Mouse (Mus musculus) liver, embryonic 16.5 days (tissue): Measurements from ENCODE around the gene Agtr1a. TPM values are rescaled to one million over a fixed set of nuclear protein-coding genes. Genes with fewer than 3 reads are reported as not detected.

ENCODE experiments used
- ATAC-seq: fragments of 200-750 bp; cut with Nextera tagmentation; 2 replicates; pipeline ENCODE4 v1.8.0; 2017; ENCODE audit warnings: low read depth, mild to moderate bottlenecking, moderate number of reproducible peaks, moderate library complexity
- H3K27ac ChIP-seq: fragments of 300-500 bp; sonication (generic); 2 replicates; pipeline ENCODE4 v1.5.1; 2014; ENCODE audit warnings: mild to moderate bottlenecking, low read length
- H3K27me3 ChIP-seq: fragments of 300-500 bp; sonication (generic); 2 replicates; pipeline ENCODE4 v1.6.1; 2014; ENCODE audit warnings: low read depth, low read length, mixed read lengths; ENCODE audit not compliant: control insufficient read depth, insufficient read depth
- H3K36me3 ChIP-seq: fragments of 300-500 bp; sonication (generic); 2 replicates; pipeline ENCODE4 v1.6.1; 2014; ENCODE audit warnings: mild to moderate bottlenecking; ENCODE audit not compliant: control insufficient read depth, insufficient read depth
- H3K4me1 ChIP-seq: fragments of 300-500 bp; sonication (generic); 2 replicates; pipeline ENCODE4 v1.6.1; 2014; ENCODE audit warnings: low read depth, low read length, mixed read lengths; ENCODE audit not compliant: control insufficient read depth
- H3K4me2 ChIP-seq: fragments of 300-500 bp; sonication (generic); 2 replicates; pipeline ENCODE4 v1.6.1; 2014; ENCODE audit warnings: low read depth, low read length, mixed read lengths
- H3K4me3 ChIP-seq: fragments of 300-500 bp; sonication (generic); 2 replicates; pipeline ENCODE4 v1.5.1; 2014; ENCODE audit warnings: low read depth, mild to moderate bottlenecking, low read length
- H3K9ac ChIP-seq: fragments of 300-500 bp; sonication (generic); 2 replicates; pipeline ENCODE4 v1.6.1; 2014; ENCODE audit warnings: low read depth, low read length
- H3K9me3 ChIP-seq: fragments of 300-500 bp; sonication (generic); replicated peaks from 2 replicates; pipeline ENCODE4 v1.6.1; 2016; ENCODE audit warnings: low read length; ENCODE audit not compliant: control insufficient read depth
- WGBS: fragments of 180-500 bp; shearing (Covaris S2); extraction: QIAGEN DNeasy Blood & Tissue Kit; methylation state at CpG from one replicate; pipeline ENCODE4 v1.1.7; 2014; ENCODE audit not compliant: insufficient replicate concordance; 5-methylcytosine and 5-hydroxymethylcytosine counted together
- polyA plus RNA-seq: library from polyadenylated mRNA; unstranded; fragments of >200 nt; fragmentation: Nextera tagmentation; extraction: Ambion mirVana; gene quantifications from 2 replicates; pipeline ENCODE4 v1.2.1, GENCODE M21; 2015

Agtr1a gene
- polyA plus RNA-seq, 1 experiment from 2014 or later: 19.5 TPM

DNA sequence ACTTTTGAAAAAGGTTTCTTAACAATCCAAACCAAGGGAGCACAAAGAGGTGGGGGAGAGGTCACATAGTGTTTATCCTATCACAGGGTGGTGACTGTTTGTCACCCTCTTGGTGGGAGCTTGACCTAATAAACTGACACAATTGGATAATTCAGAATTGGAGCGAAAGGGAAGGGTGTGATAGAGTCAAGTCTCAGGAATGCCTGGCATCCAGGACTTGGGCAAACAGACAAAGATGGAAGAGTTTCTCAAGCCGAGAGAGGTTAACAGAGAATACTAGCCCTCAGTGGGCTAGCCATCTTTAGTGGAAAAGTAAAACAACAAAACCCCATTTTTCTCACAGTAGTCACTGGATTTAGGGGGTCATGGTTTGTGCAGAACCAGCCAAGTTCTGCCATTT is 32.5 kb downstream of the Agtr1a start:
- H3K27ac ChIP-seq: no peak overlapping the region
- no peaks in the 10 kb centered on the region for H3K27me3 ChIP-seq
- H3K36me3 ChIP-seq: no peaks in the 10 kb centered on the region; the same call in 1 of the 2 replicates
- no peak overlapping the region for H3K4me3 ChIP-seq
- WGBS: 54% methylated on average over 2 of the region's 2 CpGs
- H3K4me1 ChIP-seq: no peaks in the 10 kb centered on the region
- H3K4me2 ChIP-seq: no peak overlapping the region
- no peak for ATAC-seq
- H3K9me3 ChIP-seq: no peaks in the 10 kb centered on the region
- no peak overlapping the region for H3K9ac ChIP-seq

DNA sequence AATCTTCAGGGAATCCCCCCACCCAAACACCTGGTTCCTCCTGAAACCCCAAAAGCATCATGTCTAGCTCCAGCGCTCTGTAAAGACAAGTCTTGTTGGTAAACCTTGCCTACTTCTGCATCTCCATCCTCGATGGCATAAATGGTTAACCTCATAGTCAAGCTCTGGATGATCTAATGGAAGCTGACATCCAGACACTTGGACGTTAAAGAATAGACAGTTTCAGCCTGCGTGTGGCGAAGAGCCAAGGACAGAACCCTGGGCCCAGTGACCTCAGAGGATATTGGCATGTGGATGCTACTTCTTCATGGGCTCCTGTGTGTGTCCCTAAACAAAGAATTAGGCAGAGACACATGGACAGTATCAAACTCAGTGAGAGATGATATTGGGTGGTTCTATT is 42.6 kb downstream of the Agtr1a start:
- 65% methylated on average over 5 of the region's 5 CpGs for WGBS
- Histone ChIP-seq H3K9ac (no peak overlapping the region), H3K4me2 (no peak overlapping the region), H3K27ac (no peak overlapping the region), H3K4me1 (no peaks in the 10 kb centered on the region), H3K27me3 (no peaks in the 10 kb centered on the region), H3K4me3 (no peak overlapping the region), H3K36me3 (peaks cover 3% of the 10 kb centered on the region; the same call in 1 of the 2 replicates), H3K9me3 (no peaks in the 10 kb centered on the region)
- ATAC-seq: no peak

DNA sequence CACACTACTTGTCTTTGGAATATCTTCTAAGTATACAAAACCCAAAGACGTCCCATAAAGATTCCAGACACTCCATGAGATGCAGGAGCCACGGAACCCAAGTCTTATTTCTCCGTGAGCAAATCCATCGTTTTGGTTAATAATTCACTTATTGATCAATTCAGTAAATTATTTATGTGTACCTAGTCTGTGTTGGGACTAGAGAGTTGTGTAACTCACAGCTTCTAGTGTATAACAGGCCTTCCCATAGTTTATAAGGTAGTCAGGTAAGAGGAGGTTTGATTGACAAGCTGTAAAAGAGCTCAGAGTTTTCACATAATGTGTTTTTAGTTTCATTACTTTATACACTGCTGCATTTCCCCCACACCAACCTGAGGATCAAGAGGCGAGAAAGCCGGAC is 48.9 kb downstream of the Agtr1a start:
- WGBS: 50% methylated on average over 6 of the region's 6 CpGs
- Histone ChIP-seq H3K27ac (peak overlapping the region; percentile 14; the same call in 1 of the 2 replicates), H3K36me3 (peaks cover 3% of the 10 kb centered on the region; the same call in 1 of the 2 replicates), H3K27me3 (no peaks in the 10 kb centered on the region), H3K9ac (no peak overlapping the region), H3K4me2 (no peak overlapping the region), H3K4me3 (no peak overlapping the region), H3K9me3 (no peaks in the 10 kb centered on the region), H3K4me1 (no peaks in the 10 kb centered on the region)
- peak; percentile 71; the same call in 1 of the 2 replicates for ATAC-seq

DNA sequence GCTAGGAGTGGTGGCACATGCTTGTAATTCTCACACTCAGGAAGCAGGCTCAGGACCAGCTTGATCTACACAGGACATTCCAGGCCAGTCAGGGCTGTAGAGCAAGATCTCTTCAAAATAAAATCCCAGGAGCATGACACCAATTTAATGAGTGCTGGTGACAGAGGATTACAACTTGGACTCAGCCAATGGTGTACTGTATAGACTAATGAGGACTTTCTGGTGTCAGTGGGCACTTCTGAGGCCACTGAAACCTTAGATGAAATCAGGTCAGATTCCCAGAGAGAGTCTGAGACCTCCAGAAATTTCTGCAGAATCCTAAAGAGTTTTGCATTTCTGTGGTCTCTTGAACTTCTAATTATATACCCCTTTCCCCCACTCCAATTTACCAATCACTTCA is 57.9 kb downstream of the Agtr1a start:
- no peak overlapping the region for H3K4me2 ChIP-seq
- no peaks in the 10 kb centered on the region for H3K36me3 ChIP-seq
- no peak for ATAC-seq
- no peaks in the 10 kb centered on the region for H3K4me1 ChIP-seq
- H3K9me3 ChIP-seq: no peaks in the 10 kb centered on the region
- no peak overlapping the region for H3K9ac ChIP-seq
- H3K4me3 ChIP-seq: no peak overlapping the region
- H3K27ac ChIP-seq: no peak overlapping the region
- no peaks in the 10 kb centered on the region for H3K27me3 ChIP-seq

DNA sequence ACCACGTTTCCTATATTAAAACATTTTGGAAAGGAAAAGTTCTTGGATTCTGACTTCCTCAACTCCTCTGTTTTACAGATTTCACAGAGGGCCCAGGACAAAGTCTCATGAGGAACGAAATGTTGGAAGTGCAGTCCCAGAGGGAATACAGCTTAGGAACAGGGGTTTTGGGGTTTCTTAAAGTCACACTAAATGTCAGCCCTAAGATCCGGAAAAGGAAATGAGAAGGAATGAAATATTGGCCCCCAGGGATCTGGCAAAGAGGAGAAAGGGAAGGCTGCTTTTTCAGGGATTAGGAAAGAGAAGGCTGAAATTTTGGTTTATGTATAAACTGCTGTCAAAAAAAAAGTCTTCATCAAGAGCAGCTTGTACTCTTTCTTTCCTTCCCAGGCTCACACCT is 60.2 kb downstream of the Agtr1a start:
- Histone ChIP-seq H3K27me3 (no peaks in the 10 kb centered on the region), H3K4me3 (no peak overlapping the region), H3K4me2 (no peak overlapping the region), H3K9me3 (no peaks in the 10 kb centered on the region), H3K9ac (no peak overlapping the region), H3K4me1 (no peaks in the 10 kb centered on the region), H3K27ac (no peak overlapping the region), H3K36me3 (no peaks in the 10 kb centered on the region)
- WGBS: 51% methylated on average over 3 of the region's 3 CpGs
- ATAC-seq: no peak

DNA sequence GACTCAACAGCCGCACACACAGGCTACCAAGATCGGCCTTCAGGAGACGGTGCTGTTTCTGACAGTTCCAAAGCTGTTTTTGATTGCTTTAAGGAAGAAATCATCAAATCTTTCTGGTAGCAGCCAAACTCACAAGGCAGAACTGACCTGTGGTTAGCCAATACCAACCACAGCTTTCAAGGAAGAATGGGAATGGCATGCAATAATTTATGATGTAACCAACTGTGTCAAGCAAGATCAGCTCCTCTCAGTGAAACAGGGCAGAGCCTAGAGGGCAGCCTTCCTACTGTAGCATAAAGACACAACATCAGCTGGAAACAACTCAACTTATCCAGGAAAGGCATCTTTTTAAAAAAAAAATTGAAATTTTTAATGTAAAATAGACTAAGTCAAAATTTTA is 62.6 kb downstream of the Agtr1a start:
- WGBS: 58% methylated on average over 3 of the region's 3 CpGs
- no peak overlapping the region for H3K4me2 ChIP-seq
- no peaks in the 10 kb centered on the region for H3K9me3 ChIP-seq
- H3K4me1 ChIP-seq: no peaks in the 10 kb centered on the region
- no peaks in the 10 kb centered on the region for H3K36me3 ChIP-seq
- no peak overlapping the region for H3K9ac ChIP-seq
- no peaks in the 10 kb centered on the region for H3K27me3 ChIP-seq
- no peak overlapping the region for H3K27ac ChIP-seq
- H3K4me3 ChIP-seq: no peak overlapping the region
- no peak for ATAC-seq

DNA sequence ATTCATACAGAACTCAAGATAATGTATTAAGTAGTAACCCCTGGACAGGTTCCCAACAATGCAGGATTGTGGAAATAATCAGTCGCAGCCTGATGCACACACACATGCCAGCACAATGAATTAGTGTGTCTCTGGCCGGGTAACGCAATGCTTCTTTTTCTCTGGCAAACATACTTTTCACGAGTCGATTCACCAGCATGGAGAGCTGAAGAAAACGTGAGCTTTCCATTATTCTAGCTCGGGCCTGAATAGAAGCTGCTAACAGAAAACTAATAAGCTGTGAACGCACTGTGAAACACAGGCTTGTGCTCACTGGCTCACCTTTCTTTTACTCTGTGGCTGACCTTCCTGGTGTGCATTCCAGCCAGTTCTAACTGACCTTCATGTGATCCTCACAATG is 64.4 kb downstream of the Agtr1a start:
- Histone ChIP-seq H3K4me1 (no peaks in the 10 kb centered on the region), H3K9ac (no peak overlapping the region), H3K27ac (no peak overlapping the region), H3K4me2 (no peak overlapping the region), H3K27me3 (no peaks in the 10 kb centered on the region), H3K36me3 (no peaks in the 10 kb centered on the region), H3K9me3 (no peaks in the 10 kb centered on the region), H3K4me3 (no peak overlapping the region)
- ATAC-seq: no peak
- 61% methylated on average over 8 of the region's 8 CpGs for WGBS

DNA sequence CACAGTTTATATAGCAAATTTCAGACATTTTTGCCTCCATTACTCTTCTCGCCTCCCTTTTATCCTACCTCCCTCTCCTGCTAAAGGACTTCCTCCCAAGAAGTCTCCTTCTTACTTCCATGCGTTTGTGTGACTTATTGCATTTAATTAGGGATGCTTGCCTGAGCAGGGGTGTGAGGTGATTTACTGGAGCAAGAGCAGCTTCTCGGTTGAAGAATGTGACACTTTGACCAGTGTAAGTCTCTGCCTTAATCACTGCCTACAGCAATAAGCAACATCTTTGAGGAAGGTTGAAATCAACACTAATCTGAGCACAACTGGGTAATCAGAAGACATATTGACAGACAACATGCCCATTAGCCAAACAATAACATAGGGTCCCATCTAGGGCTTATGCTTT is 67.6 kb downstream of the Agtr1a start:
- H3K36me3 ChIP-seq: no peaks in the 10 kb centered on the region
- no peaks in the 10 kb centered on the region for H3K9me3 ChIP-seq
- H3K9ac ChIP-seq: no peak overlapping the region
- no peak overlapping the region for H3K4me3 ChIP-seq
- H3K4me2 ChIP-seq: no peak overlapping the region
- WGBS: 43% methylated on average over 3 of the region's 3 CpGs
- H3K27ac ChIP-seq: no peak overlapping the region
- ATAC-seq: no peak
- H3K27me3 ChIP-seq: no peaks in the 10 kb centered on the region
- no peaks in the 10 kb centered on the region for H3K4me1 ChIP-seq

DNA sequence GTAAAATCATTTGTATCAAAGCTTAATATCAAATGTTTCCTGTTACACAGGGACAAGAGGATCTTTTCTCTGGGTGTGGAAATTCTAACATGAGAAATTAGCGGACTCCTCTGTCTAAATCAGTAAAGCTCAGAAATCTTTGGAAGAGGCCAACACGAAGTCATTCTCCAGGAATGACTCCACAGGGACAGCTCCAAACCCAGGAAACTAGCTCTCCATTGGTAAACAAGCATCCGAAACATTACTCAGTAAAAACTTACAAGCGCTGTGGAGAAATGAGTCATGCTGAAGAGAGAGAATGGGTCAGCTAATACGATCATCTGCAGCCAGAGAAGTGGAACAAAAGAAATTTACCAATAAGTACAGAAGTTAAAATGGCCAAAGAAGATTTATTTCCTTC is 82.4 kb downstream of the Agtr1a start:
- no peaks in the 10 kb centered on the region for H3K4me1 ChIP-seq
- H3K4me3 ChIP-seq: no peak overlapping the region
- no peaks in the 10 kb centered on the region for H3K27me3 ChIP-seq
- 59% methylated on average over 5 of the region's 5 CpGs for WGBS
- no peak overlapping the region for H3K9ac ChIP-seq
- no peaks in the 10 kb centered on the region for H3K9me3 ChIP-seq
- H3K4me2 ChIP-seq: no peak overlapping the region
- no peak overlapping the region for H3K27ac ChIP-seq
- ATAC-seq: no peak
- no peaks in the 10 kb centered on the region for H3K36me3 ChIP-seq

DNA sequence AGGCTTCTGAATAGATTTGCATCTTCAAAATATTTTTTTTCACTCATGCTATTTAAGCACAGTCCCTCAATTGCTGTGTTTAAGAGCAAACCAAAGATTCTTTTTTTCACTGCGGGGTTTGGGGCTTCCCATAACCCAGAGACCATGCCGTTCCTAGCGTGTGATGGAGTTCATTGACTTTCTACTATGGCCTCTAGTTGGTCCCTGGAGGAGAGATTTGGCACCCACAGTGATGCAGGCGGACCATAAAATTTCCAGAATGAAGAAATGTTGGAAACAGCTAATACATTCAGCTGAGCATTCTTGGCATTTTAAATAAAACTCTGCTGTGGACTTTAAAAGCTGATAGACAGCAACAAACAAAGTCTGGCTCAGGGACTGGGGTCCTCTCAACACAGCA is 90.8 kb downstream of the Agtr1a start:
- ATAC-seq: no peak
- H3K4me3 ChIP-seq: no peak overlapping the region

More for the DNA sequence above, 90.8 kb downstream of the Agtr1a start:
- Histone ChIP-seq H3K36me3 (no peaks in the 10 kb centered on the region), H3K4me1 (no peaks in the 10 kb centered on the region), H3K27me3 (no peaks in the 10 kb centered on the region), H3K9me3 (no peaks in the 10 kb centered on the region), H3K27ac (no peak overlapping the region), H3K4me2 (no peak overlapping the region), H3K9ac (no peak overlapping the region)
- 63% methylated on average over 4 of the region's 4 CpGs for WGBS
